Mouse (Mus musculus): ENCODE measurements around the gene Mrps27.

- TF ChIP-seq POLR2A (IDR thresholded peaks at IDR 0.05; ENCODE audit: borderline replicate concordance, extremely low read depth, low read depth, low read length), result no peak
- no peak for TF ChIP-seq CTCF (IDR thresholded peaks at IDR 0.05; ENCODE audit: insufficient read depth, low read length)
Observed at GRCm38 (mm10) chr13:99382373-99382772, 37.8 kb downstream of the Mrps27 start.

Data from lung, adult 2 months (tissue).